Mouse (Mus musculus) ZHBTc4 (cell line): Measurements from ENCODE around the gene Opalin.

Source experiments
- DNase-seq: peaks from one replicate; pipeline ENCODE4 v3.0.0-alpha.2; 2011; ENCODE audit warnings: low read depth, low spot score

The Opalin gene

GRCm38 (mm10) chr19:41076906-41077305 is at the start of gene Opalin:
Opalin (minus strand) TSS chr19:41077113.
- no peak for DNase-seq

- DNase-seq = no peak
Observed at GRCm38 (mm10) chr19:41123009-41123408, 46.1 kb upstream of the Opalin start.

DNA sequence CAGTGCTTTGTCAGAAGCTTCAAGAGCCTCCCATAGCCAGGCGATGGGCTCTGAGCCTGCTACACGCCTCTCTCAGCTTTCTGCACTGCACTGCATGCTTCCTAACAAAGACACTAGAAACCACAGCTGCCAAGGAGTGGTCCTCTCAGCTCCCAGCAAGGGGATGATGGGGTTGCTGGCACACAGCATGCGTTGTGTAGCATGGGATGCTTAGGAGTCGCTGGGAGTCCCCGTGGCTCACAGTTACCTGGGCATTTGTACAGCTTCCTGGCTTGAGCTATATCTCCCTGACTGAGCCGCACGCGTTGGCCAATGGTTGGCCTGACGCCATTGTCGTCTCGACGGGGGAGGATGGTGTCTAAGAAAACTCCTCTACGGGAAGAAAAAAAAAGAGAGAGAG is 43.0 kb upstream of the Opalin start:
- DNase-seq = no peak

DNA sequence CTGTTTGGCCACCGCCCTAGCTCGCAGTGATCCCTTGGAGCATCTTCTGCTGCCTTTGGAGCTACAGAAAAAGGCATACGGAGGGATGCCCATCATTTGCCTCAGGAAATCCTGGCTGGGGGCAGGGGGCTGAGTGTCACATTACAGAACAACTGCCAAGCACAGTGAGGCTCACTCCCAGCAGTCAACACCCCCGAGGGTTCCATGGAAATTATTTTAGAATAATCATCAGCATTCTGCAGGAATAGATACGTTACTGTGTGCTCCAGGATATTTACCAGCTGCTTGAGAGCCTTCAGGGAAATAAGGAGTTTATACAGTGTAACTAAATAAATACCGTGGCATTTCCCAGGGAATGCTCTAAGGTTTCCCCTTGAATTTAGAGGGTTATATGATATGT is 41.4 kb upstream of the Opalin start:
- no peak for DNase-seq

- DNase-seq = no peak
Observed at GRCm38 (mm10) chr19:41117334-41117733, 40.4 kb upstream of the Opalin start.

DNA sequence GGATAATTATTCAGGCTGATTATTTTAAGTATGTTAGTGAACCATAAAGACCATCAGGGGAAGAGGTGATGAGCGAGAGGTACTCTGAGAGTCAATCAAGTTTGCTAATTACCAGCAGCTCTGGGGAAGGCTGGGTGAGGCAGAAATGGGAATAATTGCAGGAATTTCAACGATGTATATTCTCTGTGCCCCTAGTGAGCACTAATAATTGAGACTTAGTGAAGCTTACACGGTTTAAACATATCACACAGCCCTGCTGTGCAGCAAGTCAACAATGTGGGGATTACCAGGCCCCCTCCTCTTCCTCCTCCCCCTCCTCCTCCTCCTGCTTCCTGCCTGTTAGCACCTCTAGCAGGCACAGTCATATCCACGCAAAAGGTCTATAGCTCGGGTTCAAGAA is 37.7 kb upstream of the Opalin start:
- DNase-seq = no peak

DNA sequence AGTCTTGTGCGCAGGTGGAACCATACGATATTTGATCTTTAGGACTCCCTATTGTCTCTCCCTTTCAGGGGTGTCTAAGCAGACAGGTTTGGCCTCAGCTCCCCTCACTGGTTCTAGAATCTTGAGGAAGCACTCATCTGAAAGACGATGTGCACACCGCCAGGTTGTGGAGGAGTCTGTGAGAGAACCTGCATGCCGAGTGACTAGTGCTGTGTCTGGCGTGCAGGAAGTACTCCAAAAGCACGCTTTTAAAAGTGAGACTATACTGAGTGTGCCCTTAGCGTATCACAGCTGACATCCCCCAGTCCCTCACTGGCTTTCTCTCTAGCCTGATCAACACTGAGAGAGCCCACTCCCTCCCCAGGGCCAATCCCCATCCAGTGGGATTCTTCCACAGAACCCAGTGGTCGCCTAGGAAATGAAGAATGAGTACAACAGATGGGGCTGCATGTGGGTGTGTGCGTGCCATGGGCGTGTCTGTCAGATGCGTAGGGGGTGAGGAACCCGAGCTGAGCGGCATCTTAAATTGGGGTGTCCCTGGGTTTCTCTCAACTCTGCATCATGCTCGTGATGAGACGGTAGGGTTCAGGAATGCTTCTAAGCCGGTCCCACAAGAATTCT is 37.1 kb upstream of the Opalin start:
- no peak for DNase-seq

- no peak for DNase-seq
Observed at GRCm38 (mm10) chr19:41112609-41113008, 35.7 kb upstream of the Opalin start.

DNA sequence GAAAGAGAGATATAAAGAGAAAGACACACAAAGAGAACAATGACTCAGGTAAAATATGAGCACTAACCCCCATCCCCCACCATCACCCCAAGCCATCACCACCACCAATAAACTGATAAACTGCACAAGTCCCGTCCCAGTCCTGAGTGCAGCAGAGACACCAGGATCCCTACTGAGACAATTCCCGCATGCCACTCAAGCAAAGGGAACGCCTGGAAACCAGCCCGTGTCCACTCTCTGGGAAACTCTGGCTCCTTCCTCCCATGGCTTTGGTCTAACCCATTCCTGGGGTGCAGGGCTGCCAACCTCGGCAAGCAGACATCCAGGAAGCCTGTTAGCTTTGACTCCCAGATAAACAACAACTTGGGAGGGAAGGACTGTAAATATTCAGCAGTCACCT is 33.1 kb upstream of the Opalin start:
- no peak for DNase-seq

- no peak for DNase-seq
Observed at GRCm38 (mm10) chr19:41109496-41109895, 32.6 kb upstream of the Opalin start.

GRCm38 (mm10) chr19:41108666-41109065 is 31.8 kb upstream of the Opalin start:
- DNase-seq = no peak

DNA sequence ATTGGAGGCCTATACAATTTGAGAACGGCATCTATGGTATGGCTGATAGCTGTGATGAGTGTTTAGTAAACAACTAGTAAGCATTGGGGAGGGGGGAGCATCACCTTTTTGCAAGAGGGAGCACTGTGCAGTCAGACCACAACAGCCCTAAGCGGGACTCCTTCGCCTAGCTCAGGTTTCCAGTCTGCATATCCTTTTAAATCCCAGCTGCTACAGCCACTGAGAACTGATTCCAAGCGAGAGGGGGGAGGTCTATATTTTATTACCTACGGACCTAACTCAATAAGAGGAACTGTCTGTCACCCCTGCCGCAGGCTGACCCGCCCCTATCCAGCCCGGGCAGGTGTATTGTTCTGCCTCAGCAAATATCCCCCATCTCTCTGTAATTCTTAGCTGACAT is 30.6 kb upstream of the Opalin start:
- DNase-seq = no peak

- peak; percentile 60 for DNase-seq
Observed at GRCm38 (mm10) chr19:41104922-41105321, 28.0 kb upstream of the Opalin start.

DNA sequence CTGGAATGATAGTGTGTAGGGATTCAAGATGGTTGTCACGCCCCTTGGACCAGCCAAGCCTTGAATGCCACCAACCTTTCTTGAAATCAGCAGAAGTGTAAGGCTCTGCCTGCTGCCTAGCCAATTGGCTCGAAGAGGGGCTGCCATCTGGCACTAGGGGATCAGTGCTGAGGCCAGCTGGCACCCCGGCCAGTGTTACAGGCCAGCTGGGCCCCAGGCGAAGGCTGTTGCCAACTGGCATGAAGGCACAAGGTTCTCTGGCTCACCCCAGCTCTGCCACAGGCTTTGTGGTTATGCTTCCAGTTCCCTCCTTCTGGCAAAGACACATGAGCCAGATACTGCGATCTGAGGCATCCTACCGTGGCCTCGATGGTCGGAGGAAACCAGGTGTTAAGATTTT is 24.5 kb upstream of the Opalin start:
- DNase-seq = no peak

- DNase-seq = no peak
Observed at GRCm38 (mm10) chr19:41100863-41101262, 23.9 kb upstream of the Opalin start.

GRCm38 (mm10) chr19:41097038-41097437 is 20.1 kb upstream of the Opalin start:
- no peak for DNase-seq

DNA sequence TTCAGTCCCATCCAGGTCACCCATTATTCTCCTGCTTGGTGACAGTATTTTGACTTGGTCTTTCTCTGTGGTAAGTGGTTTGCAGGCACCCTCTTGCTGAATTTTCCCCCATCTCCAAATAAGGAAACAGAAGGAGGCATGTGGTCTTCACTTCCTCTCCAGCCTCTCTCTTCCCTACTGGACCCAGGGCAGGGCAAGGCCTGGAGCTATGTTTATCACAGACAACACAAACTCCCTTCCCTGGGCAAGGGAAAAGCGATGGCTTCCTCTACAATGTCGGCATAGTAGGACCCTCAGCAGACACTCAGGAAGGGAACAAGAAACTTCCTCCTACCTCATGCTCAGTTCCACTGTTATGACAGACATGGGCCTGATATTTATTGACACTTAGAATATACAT is 15.0 kb upstream of the Opalin start:
- no peak for DNase-seq

DNA sequence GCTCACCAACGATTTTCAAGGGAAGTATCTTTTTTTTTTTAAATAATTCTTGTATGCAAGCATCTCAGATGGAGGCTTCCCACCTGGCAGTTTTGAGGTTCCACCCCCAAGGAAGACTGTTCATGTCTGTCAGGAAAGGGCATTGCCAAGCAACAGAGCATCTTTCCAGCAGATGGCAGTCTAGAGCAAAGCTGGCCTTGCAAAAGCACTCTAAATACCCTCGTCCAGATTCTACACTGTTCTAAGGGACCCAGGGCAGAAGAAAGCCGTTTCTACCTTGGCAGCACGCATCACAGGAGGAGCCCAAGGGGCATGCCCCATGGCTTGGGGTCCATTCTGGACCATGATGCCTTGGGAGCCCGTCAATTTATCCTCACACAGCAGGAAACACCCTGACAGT is 12.9 kb upstream of the Opalin start:
- DNase-seq = peak; percentile 74

DNA sequence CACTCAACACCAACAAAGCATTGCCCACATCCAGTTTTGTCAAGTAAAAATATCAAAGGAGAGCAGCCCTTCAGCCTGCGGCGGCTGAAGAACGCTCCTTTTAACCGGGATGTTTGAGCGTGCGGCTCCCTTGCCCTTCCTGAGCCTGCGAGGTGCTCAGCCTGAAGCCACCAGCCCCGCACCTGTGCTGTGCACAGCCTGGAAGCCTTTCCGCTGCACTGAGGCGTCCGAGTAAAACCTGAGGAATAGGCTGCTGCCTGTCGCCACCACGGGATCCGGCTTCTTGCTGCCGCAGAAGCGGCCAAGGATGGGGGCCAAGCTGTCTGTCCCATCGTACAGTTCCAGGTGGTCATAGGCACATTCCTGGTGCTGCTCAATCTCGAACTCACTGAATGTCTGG is 11.6 kb upstream of the Opalin start:
- DNase-seq = peak; percentile 45

- DNase-seq = no peak
Observed at GRCm38 (mm10) chr19:41087901-41088300, 11.0 kb upstream of the Opalin start.

DNA sequence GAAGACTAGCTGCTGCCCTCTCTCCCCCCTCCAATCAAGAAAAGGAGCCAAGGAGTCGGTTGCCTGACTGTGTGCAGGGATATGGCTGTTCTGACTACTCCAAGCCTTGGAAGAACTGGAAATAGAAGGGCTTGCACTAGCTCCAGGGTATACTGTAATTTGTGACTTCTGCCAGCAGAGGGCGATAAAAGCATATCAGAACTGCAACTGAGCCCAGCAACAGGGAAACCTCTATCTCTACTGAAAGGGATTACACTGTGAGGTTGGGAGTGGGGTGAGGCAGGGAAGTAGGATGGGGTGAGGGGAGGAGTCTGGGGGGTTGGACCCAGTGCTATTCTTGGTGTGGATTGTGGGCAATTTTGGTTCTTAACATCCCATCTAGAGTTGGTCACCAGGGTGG is 9.8 kb upstream of the Opalin start:
- peak; percentile 85 for DNase-seq

DNA sequence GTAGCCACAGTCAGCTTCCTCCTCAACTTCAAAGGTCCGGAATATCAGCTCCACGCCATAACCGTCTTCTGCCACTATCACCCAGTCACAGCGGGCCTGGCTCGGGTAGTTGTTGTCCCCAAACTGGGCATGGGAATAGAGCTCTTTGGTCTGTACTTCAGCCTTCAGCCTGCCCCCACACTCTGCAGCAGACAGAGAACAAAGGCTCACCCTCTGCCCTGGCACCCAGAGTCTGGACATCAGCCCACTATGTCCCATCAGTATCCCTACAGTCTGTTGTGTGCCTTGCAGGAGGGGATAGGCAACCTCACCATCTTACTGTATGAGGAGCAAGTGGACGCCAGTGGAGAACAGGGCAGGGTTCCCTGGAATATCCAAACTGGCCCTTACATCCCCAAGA is 9.4 kb upstream of the Opalin start:
- no peak for DNase-seq

DNA sequence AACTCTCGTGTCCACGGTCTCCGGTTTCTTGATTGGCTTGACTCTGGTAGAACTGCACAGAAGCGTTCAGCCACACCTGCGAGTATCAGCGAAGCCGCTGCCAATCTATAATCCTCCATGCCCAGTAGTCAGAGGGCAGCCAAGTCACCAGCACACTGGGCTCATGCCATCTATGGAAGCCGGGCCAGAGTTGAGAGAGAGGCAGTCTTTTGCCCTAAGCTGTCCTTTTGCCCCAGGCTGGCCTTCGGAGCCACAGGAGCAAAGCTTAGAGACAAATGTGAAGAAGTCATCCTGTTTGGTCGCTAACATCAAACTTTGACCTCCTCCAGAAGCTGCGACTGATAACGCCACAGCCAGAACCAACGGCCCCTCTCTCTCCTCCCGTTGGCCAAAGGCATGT is 6.7 kb upstream of the Opalin start:
- no peak for DNase-seq

DNA sequence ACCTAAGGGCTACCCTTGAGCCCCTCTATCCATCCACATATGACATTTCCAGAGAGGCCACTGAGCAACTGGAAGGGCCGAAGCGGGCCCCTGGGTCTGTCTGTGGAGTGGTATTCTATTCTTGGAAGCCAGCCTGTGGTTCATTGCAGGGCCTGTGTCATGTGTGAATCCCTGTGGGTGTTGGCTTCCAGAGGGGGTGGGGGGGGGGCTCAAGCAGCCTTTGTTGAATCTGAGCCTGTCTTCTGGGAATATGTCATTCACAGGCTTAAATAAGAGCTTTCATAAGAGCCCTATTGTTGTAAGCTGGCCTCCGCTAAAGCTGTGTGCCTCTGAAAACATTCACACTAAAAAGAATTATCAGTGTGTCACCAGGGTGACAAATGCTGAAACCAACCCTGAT is 4.7 kb upstream of the Opalin start:
- no peak for DNase-seq
